Mouse (Mus musculus): ENCODE data around the gene Ddx49.

Ddx49 gene

GRCm38 (mm10) chr8:70316511-70317504 lies 14.5 kb upstream of the Ddx49 start:
- DNase-seq (ENCODE audit: low read depth, low spot score), result no peak

GRCm38 (mm10) chr8:70315624-70316510 lies 13.6 kb upstream of the Ddx49 start, which contains the start of gene Cers1:
TSS of gene Cers1 (plus strand) at chr8:70315775.
- DNase-seq (ENCODE audit: low read depth, low spot score), result no peak

- no peak for DNase-seq (ENCODE audit: low read depth, low spot score)
Measured at GRCm38 (mm10) chr8:70313399-70313798, 11.1 kb upstream of the Ddx49 start.

- peak; percentile 32 for DNase-seq (ENCODE audit: low read depth, low spot score)
Measured at GRCm38 (mm10) chr8:70309311-70309710, 7.0 kb upstream of the Ddx49 start.

GRCm38 (mm10) chr8:70302901-70303300 lies 612 bp upstream of the Ddx49 start:
- no peak for DNase-seq (ENCODE audit: low read depth, low spot score)

GRCm38 (mm10) chr8:70300881-70301280 lies 1.4 kb downstream of the Ddx49 start:
- DNase-seq (ENCODE audit: low read depth, low spot score), result no peak

GRCm38 (mm10) chr8:70293988-70294405 lies 8.3 kb downstream of the Ddx49 start:
- no peak for DNase-seq (ENCODE audit: low read depth, low spot score)

GRCm38 (mm10) chr8:70286737-70287136 lies 15.6 kb downstream of the Ddx49 start:
- DNase-seq (ENCODE audit: low read depth, low spot score), result peak; percentile 28

GRCm38 (mm10) chr8:70285304-70285703 lies 17.0 kb downstream of the Ddx49 start:
- DNase-seq (ENCODE audit: low read depth, low spot score), result no peak

GRCm38 (mm10) chr8:70284421-70284820 lies 17.9 kb downstream of the Ddx49 start:
- no peak for DNase-seq (ENCODE audit: low read depth, low spot score)

GRCm38 (mm10) chr8:70283136-70284077 lies 18.9 kb downstream of the Ddx49 start:
- DNase-seq (ENCODE audit: low read depth, low spot score), result no peak

GRCm38 (mm10) chr8:70282603-70283135 lies 19.6 kb downstream of the Ddx49 start, which contains the start of gene Homer3:
TSS of gene Homer3 (plus strand) at chr8:70282827.
- DNase-seq (ENCODE audit: low read depth, low spot score), result peak; percentile 86

GRCm38 (mm10) chr8:70281001-70281400 lies 21.3 kb downstream of the Ddx49 start:
- no peak for DNase-seq (ENCODE audit: low read depth, low spot score)

- DNase-seq (ENCODE audit: low read depth, low spot score), result no peak
Measured at GRCm38 (mm10) chr8:70279266-70279665, 23.0 kb downstream of the Ddx49 start.

GRCm38 (mm10) chr8:70278175-70278574 lies 24.1 kb downstream of the Ddx49 start:
- no peak for DNase-seq (ENCODE audit: low read depth, low spot score)

GRCm38 (mm10) chr8:70276476-70276875 lies 25.8 kb downstream of the Ddx49 start:
- DNase-seq (ENCODE audit: low read depth, low spot score), result no peak

- DNase-seq (ENCODE audit: low read depth, low spot score), result no peak
Measured at GRCm38 (mm10) chr8:70274350-70274749, 27.9 kb downstream of the Ddx49 start.

GRCm38 (mm10) chr8:70272949-70273348 lies 29.3 kb downstream of the Ddx49 start:
- peak; percentile 24 for DNase-seq (ENCODE audit: low read depth, low spot score)

- DNase-seq (ENCODE audit: low read depth, low spot score), result peak; percentile 13
Measured at GRCm38 (mm10) chr8:70268799-70269565, 33.3 kb downstream of the Ddx49 start.

GRCm38 (mm10) chr8:70268311-70268710 lies 34.0 kb downstream of the Ddx49 start:
- DNase-seq (ENCODE audit: low read depth, low spot score), result no peak

All from CD4-positive helper T cell, adult 2 months (primary cell).